In the genomic region with DNA sequence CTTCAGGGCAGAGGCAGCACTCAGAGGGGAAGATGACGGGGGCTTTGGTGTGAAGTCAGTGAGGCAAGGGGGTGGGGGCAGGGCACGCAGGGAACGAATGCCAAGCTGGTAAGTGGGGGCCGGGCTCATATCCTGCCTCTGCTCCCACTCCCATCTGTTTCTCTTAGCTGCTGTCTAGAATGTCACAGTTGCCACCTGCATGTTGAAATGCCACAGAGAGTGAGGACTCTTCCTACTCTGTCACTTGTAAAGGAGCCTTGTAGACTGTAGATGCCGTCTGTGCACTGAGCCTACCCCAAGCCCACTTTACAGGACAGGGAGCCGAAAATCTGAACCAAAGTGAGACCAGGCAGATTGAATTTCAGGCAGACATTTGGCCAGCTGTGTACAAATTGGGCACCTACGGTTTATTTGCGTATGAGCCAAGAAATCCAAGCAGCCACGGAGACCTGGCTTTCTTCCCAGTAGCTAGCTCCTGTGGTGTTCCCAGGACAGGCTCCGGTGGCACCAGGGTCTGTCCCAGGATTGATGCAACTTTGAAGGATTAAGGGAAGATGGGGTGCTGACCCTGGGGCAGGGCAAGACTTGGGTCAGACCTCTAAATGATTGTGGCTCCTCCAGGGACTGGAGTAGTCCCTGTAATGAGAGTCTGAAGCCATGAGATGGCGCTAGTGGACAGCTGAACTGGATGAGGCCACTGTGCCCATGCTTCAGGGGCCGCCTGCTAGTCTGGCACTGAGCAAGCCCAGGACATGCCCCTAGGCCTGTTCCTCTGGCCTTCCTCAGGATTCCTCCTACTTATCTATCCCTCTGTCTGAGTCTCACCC, we compare ENCODE assay signal across 8 mouse cellular contexts. TPM values are rescaled to one million over a fixed set of nuclear protein-coding genes. Genes with fewer than 3 reads are reported as not detected.
A peak's percentile ranks its signal among the peaks of the same experiment; 100 is the strongest.
DNase-seq lines count a peak whose midpoint lies in the region; ATAC-seq and TF ChIP-seq lines count a peak whose summit lies in the region.

No protein-coding gene starts in this region.

- H3K9me3 ChIP-seq in intestine, embryonic 16.5 days (ENCODE audit: control insufficient read depth, low read length), result no peaks in the 10 kb centered on the region
- H3K9me3 ChIP-seq in limb, embryonic 14.5 days (ENCODE audit: control insufficient read depth, low read length), result no peaks in the 10 kb centered on the region

- H3K9ac ChIP-seq in intestine, embryonic 16.5 days (ENCODE audit: low read depth, low read length), result no peak overlapping the region
- H3K9ac ChIP-seq in limb, embryonic 14.5 days (ENCODE audit: low read depth, low read length, severe bottlenecking), result no peak overlapping the region

- ATAC-seq in frontal cortex, adult (ENCODE audit: low TSS enrichment), result peak; percentile 77
- ATAC-seq in intestine, embryonic 16.5 days, result peak; percentile 70
- ATAC-seq in limb, embryonic 14.5 days (ENCODE audit: low FRiP score, low read depth), result peak; percentile 48; the same call in 1 of the 2 replicates

- peak; percentile 81 for TF ChIP-seq CTCF in testis, adult 2 months (IDR thresholded peaks at IDR 0.05; ENCODE audit: control insufficient read depth, insufficient read depth, insufficient replicate concordance, low read depth, low read length)

- TF ChIP-seq POLR2A in testis, adult 2 months (IDR thresholded peaks at IDR 0.05; ENCODE audit: control insufficient read depth, low read depth, low read length), result no peak
- no peak for TF ChIP-seq POLR2A in limb, embryonic 14.5 days (IDR thresholded peaks at IDR 0.05; ENCODE audit: borderline replicate concordance, extremely low read depth, insufficient read depth, insufficient read length)
- TF ChIP-seq POLR2A in myocyte (IDR thresholded peaks at IDR 0.05; ENCODE audit: insufficient read length, low read depth), result no peak

- H3K79me2 ChIP-seq in myocyte (ENCODE audit: control insufficient read depth, insufficient read depth), result no peaks in the 10 kb centered on the region

- no peak overlapping the region for H3K4me2 ChIP-seq in intestine, embryonic 16.5 days (ENCODE audit: low read depth, low read length)
- no peak overlapping the region for H3K4me2 ChIP-seq in limb, embryonic 14.5 days (replicated peaks; ENCODE audit: low read depth, low read length, severe bottlenecking)
- peak overlapping the region; percentile 63 for H3K4me2 ChIP-seq in myocyte (ENCODE audit: low read depth)

- no peaks in the 10 kb centered on the region for H3K27me3 ChIP-seq in testis, adult 2 months (ENCODE audit: control insufficient read depth, insufficient read depth, low read length)
- H3K27me3 ChIP-seq in intestine, embryonic 16.5 days (replicated peaks; ENCODE audit: control insufficient read depth, insufficient read depth, low read length), result no peaks in the 10 kb centered on the region
- no peaks in the 10 kb centered on the region for H3K27me3 ChIP-seq in limb, embryonic 14.5 days (ENCODE audit: control insufficient read depth, insufficient read depth, low read length)
- no peaks in the 10 kb centered on the region for H3K27me3 ChIP-seq in myocyte (ENCODE audit: control insufficient read depth, insufficient read depth, insufficient read length)

- H3K27ac ChIP-seq in testis, adult 2 months (ENCODE audit: control insufficient read depth, insufficient read depth, low read depth, low read length), result no peak overlapping the region
- no peak overlapping the region for H3K27ac ChIP-seq in intestine, embryonic 16.5 days (ENCODE audit: low read length)
- H3K27ac ChIP-seq in limb, embryonic 14.5 days (replicated peaks; ENCODE audit: low read depth, low read length), result no peak overlapping the region

- peaks cover 4% of the 10 kb centered on the region; the same call in 1 of the 2 replicates for H3K4me1 ChIP-seq in testis, adult 2 months (ENCODE audit: control insufficient read depth, insufficient read depth, low read length)
- H3K4me1 ChIP-seq in intestine, embryonic 16.5 days (ENCODE audit: control insufficient read depth, insufficient read depth, low read length), result peaks cover 6% of the 10 kb centered on the region; the same call in 1 of the 2 replicates
- peaks cover 18% of the 10 kb centered on the region for H3K4me1 ChIP-seq in limb, embryonic 14.5 days (ENCODE audit: control insufficient read depth, insufficient read depth, low read length)

- H3K36me3 ChIP-seq in testis, adult 2 months (ENCODE audit: control insufficient read depth, insufficient read depth, low read length), result no peaks in the 10 kb centered on the region
- H3K36me3 ChIP-seq in intestine, embryonic 16.5 days (ENCODE audit: control insufficient read depth, insufficient read depth, low read length), result no peaks in the 10 kb centered on the region
- H3K36me3 ChIP-seq in limb, embryonic 14.5 days (ENCODE audit: control insufficient read depth, insufficient read depth, low read length), result no peaks in the 10 kb centered on the region
- H3K36me3 ChIP-seq in myocyte (ENCODE audit: control insufficient read depth, insufficient read depth), result no peaks in the 10 kb centered on the region

- no peak for DNase-seq in testis, postnatal 14 days (ENCODE audit: low spot score)
- DNase-seq in cerebellum, adult 8-10 months, result peak; percentile 52
- peak; percentile 56 for DNase-seq in limb, embryonic 14.5 days (ENCODE audit: low spot score)
- peak; percentile 24 for DNase-seq in thymus, postnatal 14 days

- WGBS in intestine, embryonic 16.5 days, result 43% methylated on average over 12 of the region's 12 CpGs
- WGBS in limb, embryonic 14.5 days, result 29% methylated on average over 12 of the region's 12 CpGs

- no peak overlapping the region for H3ac ChIP-seq in myocyte (ENCODE audit: control insufficient read depth, insufficient read length)

- no peak overlapping the region for H3K4me3 ChIP-seq in testis, adult 2 months (ENCODE audit: control insufficient read depth, low read depth, low read length)
- no peak overlapping the region for H3K4me3 ChIP-seq in intestine, embryonic 16.5 days (ENCODE audit: low read length)
- no peak overlapping the region for H3K4me3 ChIP-seq in limb, embryonic 14.5 days (replicated peaks; ENCODE audit: low read length)
- no peak overlapping the region for H3K4me3 ChIP-seq in myocyte

TF ChIP-seq in myocyte, 11 proteins besides CTCF, POLR2A, EP300 and RAD21:
- TF ChIP-seq MYOD1 (IDR thresholded peaks at IDR 0.05; ENCODE audit: control insufficient read depth in 1 of 3, insufficient read length in 2 of 3, low read depth in 2 of 3) (no peak), POLR2AphosphoS2 (IDR thresholded peaks at IDR 0.05; ENCODE audit: insufficient read length, low read depth) (no peak), CEBPB (IDR thresholded peaks at IDR 0.05; ENCODE audit: insufficient read depth, poor library complexity, severe bottlenecking) (no peak), SRF (IDR thresholded peaks at IDR 0.05; ENCODE audit: control insufficient read depth, insufficient read length, low read depth) (no peak), E2F4 (IDR thresholded peaks at IDR 0.05; ENCODE audit: insufficient read depth) (no peak), MYOG (IDR thresholded peaks at IDR 0.05; ENCODE audit: control insufficient read depth in 1 of 3, insufficient read depth in 1 of 3, insufficient read length in 2 of 3, low read depth in 2 of 3) (no peak), TCF12 (IDR thresholded peaks at IDR 0.05; ENCODE audit: insufficient read depth, poor library complexity, severe bottlenecking) (no peak), REST (IDR thresholded peaks at IDR 0.05; ENCODE audit: insufficient read depth, insufficient read length) (no peak), MAX (IDR thresholded peaks at IDR 0.05; ENCODE audit: low read depth) (no peak), USF1 (IDR thresholded peaks at IDR 0.05; ENCODE audit: low read depth) (no peak), TCF3 (IDR thresholded peaks at IDR 0.05; ENCODE audit: insufficient read length, low read depth) (no peak)

RNA-seq across cellular contexts. Expression of a gene that starts 11.1 kb away (rescaled TPM):
- polyA plus RNA-seq in testis, adult 2 months (2012; rRNA removed), result 2.8 and 3.0 TPM in 2 replicates
- 4.1 and 4.6 TPM in 2 replicates for polyA plus RNA-seq in intestine, embryonic 16.5 days (2015; fragmentation: Nextera tagmentation; extraction: Ambion mirVana)
- polyA plus RNA-seq in limb, embryonic 14.5 days (2012; rRNA removed), result 42.8 and 55.2 TPM in 2 replicates
- polyA plus RNA-seq in limb, embryonic 14.5 days (2014; fragmentation: Nextera tagmentation; extraction: Ambion mirVana), result 15.4 and 16.4 TPM in 2 replicates
- 24.7 TPM for polyA plus RNA-seq in myocyte (2012; fragmentation: generic; extraction: Trizol)

RNA-seq across cellular contexts. Expression of a gene that starts 31.4 kb away (rescaled TPM):
- 2.1 and 2.9 TPM in 2 replicates for polyA plus RNA-seq in testis, adult 2 months (2012; rRNA removed)
- 9.0 and 9.8 TPM in 2 replicates for polyA plus RNA-seq in intestine, embryonic 16.5 days (2015; fragmentation: Nextera tagmentation; extraction: Ambion mirVana)
- 5.3 and 8.5 TPM in 2 replicates for polyA plus RNA-seq in limb, embryonic 14.5 days (2012; rRNA removed)
- polyA plus RNA-seq in limb, embryonic 14.5 days (2014; fragmentation: Nextera tagmentation; extraction: Ambion mirVana), result 5.9 and 6.5 TPM in 2 replicates
- polyA plus RNA-seq in myocyte (2012; fragmentation: generic; extraction: Trizol), result 0.13 TPM
